Mouse (Mus musculus): ENCODE measurements around the gene 2310022A10Rik. TPM values are rescaled to one million over a fixed set of nuclear protein-coding genes. Genes with fewer than 3 reads are reported as not detected.

The 2310022A10Rik gene
- polyA plus RNA-seq (2012; rRNA removed): 24.6 and 32.0 TPM in 2 replicates

GRCm38 (mm10) chr7:27552931-27553513 lies at the start of gene 2310022A10Rik, which contains the start of gene Pld3:
Gene 2310022A10Rik, plus strand, starts transcription at chr7:27553233.
Gene Pld3, minus strand, starts transcription at chr7:27553218.

DNA sequence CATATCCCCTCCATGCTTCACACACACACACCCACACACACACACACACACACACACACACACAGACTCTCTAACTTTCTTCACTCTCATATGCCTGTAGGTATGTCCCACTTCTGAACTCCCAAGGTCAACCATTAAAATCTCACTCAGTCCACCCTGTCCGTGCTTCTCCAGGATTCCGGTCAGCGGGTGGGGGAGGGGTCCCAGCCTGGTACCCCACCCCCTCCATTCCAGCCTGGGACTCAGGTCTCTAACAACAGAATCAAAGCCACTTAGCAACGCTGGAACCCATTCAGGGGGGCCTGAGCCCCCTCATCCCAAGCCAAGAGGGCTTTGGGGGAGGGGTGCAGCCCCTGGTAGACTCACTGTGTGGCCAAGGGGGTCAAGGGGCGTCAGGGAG lies 30.1 kb upstream of the 2310022A10Rik start, which contains the start of gene Hipk4:
TSS of gene Hipk4 (plus strand) at position 301 of the 400 bp plus-strand sequence.

DNA sequence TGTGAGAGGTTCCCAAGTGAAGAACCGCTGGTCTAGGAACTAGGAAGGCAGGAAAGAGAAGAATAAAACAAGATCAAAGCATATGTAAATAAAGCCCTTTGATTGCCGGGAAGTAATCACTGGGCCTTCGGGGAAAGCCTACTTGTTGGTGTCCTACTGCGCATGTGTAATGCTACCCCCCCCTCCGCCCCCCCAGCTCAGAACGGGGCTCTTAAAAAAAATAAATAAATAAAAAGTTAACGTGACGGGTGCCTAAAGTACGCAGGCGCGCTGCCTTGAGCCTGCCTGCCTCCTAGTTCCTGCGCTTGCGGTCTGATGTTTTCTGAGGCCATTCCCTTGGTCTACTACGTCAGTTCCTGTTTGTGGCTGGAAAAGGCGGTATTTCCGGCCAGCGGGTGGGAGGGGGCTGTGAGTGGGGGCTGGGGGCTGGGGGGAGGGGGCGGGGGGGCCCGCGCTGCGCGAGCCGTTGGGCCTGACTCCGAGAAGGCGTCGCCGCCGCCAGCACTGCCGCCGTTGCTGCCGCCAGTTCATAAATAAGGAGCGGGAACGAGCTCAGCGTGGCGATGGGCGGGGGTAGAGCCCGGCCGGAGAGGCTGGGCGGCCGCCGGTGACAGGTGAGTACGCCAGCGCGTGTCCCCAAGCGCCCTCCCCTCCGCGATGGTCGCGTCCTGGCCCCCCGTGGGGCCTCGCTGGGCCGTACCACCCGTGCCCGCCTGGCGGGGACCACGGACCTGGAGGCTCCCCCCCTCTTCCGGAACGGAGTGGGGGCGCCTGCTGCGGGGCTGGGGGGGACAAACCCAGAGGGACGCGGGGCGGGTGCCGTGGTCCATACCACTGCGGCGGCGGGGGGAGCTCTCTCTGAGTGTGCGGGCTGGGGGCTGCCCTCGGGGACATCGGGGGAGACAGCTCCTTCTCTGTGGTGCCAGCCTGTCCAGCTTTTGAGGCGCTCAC lies 38.5 kb downstream of the 2310022A10Rik start, which contains the start of gene Akt2:
TSS of gene Akt2 (plus strand) at position 287 of the 951 bp plus-strand sequence.

Other genes with a start within 250 kb of the 2310022A10Rik start
- gene Ltbp4, start 215.5 kb upstream of the 2310022A10Rik start, polyA plus RNA-seq (2012; rRNA removed): 17.5 and 18.3 TPM in 2 replicates
- 82.6 and 85.8 TPM in 2 replicates for gene Shkbp1, start 197.2 kb upstream of the 2310022A10Rik start, polyA plus RNA-seq (2012; rRNA removed)
- gene Gm20479, start 195.8 kb upstream of the 2310022A10Rik start, polyA plus RNA-seq (2012; rRNA removed): 0.41 and 0.44 TPM in 2 replicates
- 1.5 and 1.6 TPM in 2 replicates for gene Sptbn4, start 105.5 kb upstream of the 2310022A10Rik start, polyA plus RNA-seq (2012; rRNA removed)
- 65.2 and 71.6 TPM in 2 replicates for gene Blvrb, start 105.3 kb upstream of the 2310022A10Rik start, polyA plus RNA-seq (2012; rRNA removed)
- gene Sertad3, start 79.5 kb upstream of the 2310022A10Rik start, polyA plus RNA-seq (2012; rRNA removed): 8.5 and 17.8 TPM in 2 replicates
- gene Sertad1, start 66.3 kb upstream of the 2310022A10Rik start, polyA plus RNA-seq (2012; rRNA removed): 11.8 and 12.2 TPM in 2 replicates
- gene Prx, start 53.9 kb upstream of the 2310022A10Rik start, polyA plus RNA-seq (2012; rRNA removed): 4.6 and 5.3 TPM in 2 replicates
- 2.3 and 3.4 TPM in 2 replicates for gene Hipk4, start 30.0 kb upstream of the 2310022A10Rik start, polyA plus RNA-seq (2012; rRNA removed)
- 61.2 and 68.5 TPM in 2 replicates for gene Pld3, start within 50 bp of the 2310022A10Rik start, polyA plus RNA-seq (2012; rRNA removed)
- 48.6 and 64.2 TPM in 2 replicates for gene Akt2, start 38.3 kb downstream of the 2310022A10Rik start, polyA plus RNA-seq (2012; rRNA removed)
- 5.3 and 5.7 TPM in 2 replicates for gene Ttc9b, start 100.7 kb downstream of the 2310022A10Rik start, polyA plus RNA-seq (2012; rRNA removed)
- 32.1 and 44.5 TPM in 2 replicates for gene Map3k10, start 121.4 kb downstream of the 2310022A10Rik start, polyA plus RNA-seq (2012; rRNA removed)
- gene Zfp607b, start 136.1 kb downstream of the 2310022A10Rik start, polyA plus RNA-seq (2012; rRNA removed): 4.6 and 5.2 TPM in 2 replicates
- gene Zfp60, start 178.2 kb downstream of the 2310022A10Rik start, polyA plus RNA-seq (2012; rRNA removed): 23.0 and 30.9 TPM in 2 replicates

Data from central nervous system, embryonic 11.5 days (tissue).